Mouse (Mus musculus): ENCODE results near the gene Ptgdr2.

GRCm38 (mm10) chr19:10970457-10970856 lies 33.5 kb downstream of the Ptgdr2 start:
- no peak for TF ChIP-seq CTCF (IDR thresholded peaks at IDR 0.05; ENCODE audit: low read depth)
- no peak for TF ChIP-seq EP300 (IDR thresholded peaks at IDR 0.05; ENCODE audit: low read depth)

All from liver, embryonic 14.5 days (tissue).